Mouse (Mus musculus): ENCODE measurements around the gene Fam92b. TPM values are rescaled to one million over a fixed set of nuclear protein-coding genes. Genes with fewer than 3 reads are reported as not detected.

The Fam92b gene
- total and polyA plus RNA-seq, 3 experiments = 1.0 TPM; not detected in 2

DNA sequence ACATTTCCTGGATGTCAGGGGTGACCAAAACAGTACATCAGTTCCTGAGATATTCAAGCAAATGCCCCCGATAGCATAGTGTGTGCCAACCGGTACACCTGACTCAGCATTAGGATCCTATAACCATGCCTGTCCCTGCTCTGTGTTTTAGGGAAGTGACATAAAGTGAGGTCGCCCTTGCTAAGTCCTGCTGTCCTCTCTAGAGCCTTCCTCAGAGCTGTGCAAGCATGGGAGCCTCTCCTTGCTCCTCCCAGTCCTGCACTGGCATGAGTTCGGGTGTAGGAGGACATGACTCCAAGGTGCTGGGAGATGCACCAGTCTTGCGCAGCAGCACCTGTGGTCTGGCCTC is 14.9 kb downstream of the Fam92b start:
- no peaks in the 10 kb centered on the region for H3K36me3 ChIP-seq (ENCODE audit: control insufficient read depth, insufficient read depth, low read length)
- H3K9ac ChIP-seq (ENCODE audit: low read depth, low read length) = no peak overlapping the region
- no peaks in the 10 kb centered on the region for H3K27me3 ChIP-seq (ENCODE audit: control insufficient read depth, insufficient read depth, low read length)
- peaks cover 4% of the 10 kb centered on the region; the same call in 1 of the 2 replicates for H3K4me1 ChIP-seq (ENCODE audit: control insufficient read depth, insufficient read depth, low read length)
- intact Hi-C loops (cut with DNase I) = loop anchor here (5.0 to 10.0 kb wide), 2 partner anchors 85 to 218 kb away; no protein-coding TSS in a partner anchor
- 75% methylated on average over 5 of the region's 5 CpGs for WGBS
- TF ChIP-seq POLR2A (IDR thresholded peaks at IDR 0.05; ENCODE audit: insufficient read depth, low read depth, low read length) (no peak), CTCF (IDR thresholded peaks at IDR 0.05) (no peak), EP300 (IDR thresholded peaks at IDR 0.05; ENCODE audit: insufficient read depth, low read depth, low read length) (no peak)
- DNase-seq = no peak
- H3K4me3 ChIP-seq = no peak overlapping the region
- no peak overlapping the region for H3K27ac ChIP-seq
- H3K79me2 ChIP-seq (replicated peaks; ENCODE audit: control insufficient read depth, insufficient read depth, low read length) = no peaks in the 10 kb centered on the region

DNA sequence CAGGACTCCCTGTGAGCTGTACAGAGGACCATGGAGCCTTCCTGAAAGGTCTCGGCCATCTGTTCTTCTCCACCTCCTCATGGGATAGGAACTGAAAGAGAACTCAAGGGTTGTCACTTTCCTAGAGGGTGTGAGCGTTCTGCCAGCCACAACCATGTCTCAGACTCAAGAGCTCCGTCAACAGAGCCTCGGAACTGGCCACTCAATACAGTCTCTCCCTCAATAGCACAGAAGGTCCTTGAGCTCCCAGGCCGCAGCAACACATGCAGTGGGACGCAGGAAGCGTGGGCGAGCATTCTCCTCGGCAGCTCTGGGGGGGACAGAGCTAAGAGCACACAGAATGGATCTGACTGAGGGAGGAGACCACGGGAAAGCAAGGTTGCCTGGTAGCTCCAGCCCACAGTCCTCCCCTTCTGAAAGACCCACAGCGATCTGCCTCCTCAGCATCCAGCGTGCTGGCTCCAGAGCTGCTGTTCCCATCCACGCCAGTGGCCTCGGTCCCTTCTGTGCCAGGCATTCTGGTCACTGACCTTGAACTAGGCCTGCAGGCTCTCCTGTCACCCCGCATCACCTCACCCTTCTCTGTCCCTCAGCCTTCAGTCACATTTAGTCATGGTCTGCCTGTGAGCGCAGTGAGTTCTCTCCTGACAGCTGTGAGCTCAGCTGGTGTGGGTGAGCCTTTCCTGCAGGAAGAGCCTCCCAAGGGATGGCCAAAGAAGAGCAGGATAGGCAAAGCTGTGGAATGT is 15.4 kb downstream of the Fam92b start:
- Histone ChIP-seq H3K9ac (ENCODE audit: low read depth, low read length) (no peak overlapping the region), H3K36me3 (ENCODE audit: control insufficient read depth, insufficient read depth, low read length) (no peaks in the 10 kb centered on the region), H3K27ac (no peak overlapping the region), H3K4me3 (no peak overlapping the region), H3K79me2 (replicated peaks; ENCODE audit: control insufficient read depth, insufficient read depth, low read length) (no peaks in the 10 kb centered on the region), H3K4me1 (ENCODE audit: control insufficient read depth, insufficient read depth, low read length) (peaks cover 4% of the 10 kb centered on the region; the same call in 1 of the 2 replicates), H3K27me3 (ENCODE audit: control insufficient read depth, insufficient read depth, low read length) (no peaks in the 10 kb centered on the region)
- TF ChIP-seq CTCF (IDR thresholded peaks at IDR 0.05) (no peak), EP300 (IDR thresholded peaks at IDR 0.05; ENCODE audit: insufficient read depth, low read depth, low read length) (no peak), POLR2A (IDR thresholded peaks at IDR 0.05; ENCODE audit: insufficient read depth, low read depth, low read length) (no peak)
- no peak for DNase-seq
- intact Hi-C loops (cut with DNase I) = loop anchor here (5.0 to 10.0 kb wide), 2 partner anchors 85 to 217 kb away; no protein-coding TSS in a partner anchor
- 68% methylated on average over 16 of the region's 16 CpGs for WGBS

DNA sequence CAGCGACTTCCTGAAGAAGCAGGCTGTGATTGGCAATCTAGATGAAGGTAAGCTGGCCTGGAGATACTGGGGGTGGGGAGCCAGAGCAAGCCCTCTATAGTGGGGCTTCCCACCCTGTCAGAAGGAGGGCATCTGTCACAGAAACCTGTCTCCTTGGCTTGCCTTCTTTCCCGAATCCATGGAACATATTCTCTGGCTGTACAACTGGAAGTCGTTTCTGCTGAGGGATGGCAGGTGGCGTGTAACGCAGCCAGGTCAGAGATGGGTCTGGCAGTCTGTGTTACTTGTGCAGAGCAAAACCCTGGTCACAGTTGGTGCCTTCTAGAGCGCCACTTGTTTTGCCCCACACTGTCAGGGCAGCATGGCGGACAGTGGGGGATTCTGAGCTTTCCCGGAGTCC is 16.9 kb downstream of the Fam92b start:
- no peak for TF ChIP-seq CTCF (IDR thresholded peaks at IDR 0.05)
- no peak for TF ChIP-seq POLR2A (IDR thresholded peaks at IDR 0.05; ENCODE audit: insufficient read depth, low read depth, low read length)
- TF ChIP-seq EP300 (IDR thresholded peaks at IDR 0.05; ENCODE audit: insufficient read depth, low read depth, low read length) = no peak
- Histone ChIP-seq H3K27ac (no peak overlapping the region), H3K4me3 (no peak overlapping the region), H3K36me3 (ENCODE audit: control insufficient read depth, insufficient read depth, low read length) (no peaks in the 10 kb centered on the region), H3K27me3 (ENCODE audit: control insufficient read depth, insufficient read depth, low read length) (no peaks in the 10 kb centered on the region), H3K79me2 (replicated peaks; ENCODE audit: control insufficient read depth, insufficient read depth, low read length) (no peaks in the 10 kb centered on the region), H3K9ac (ENCODE audit: low read depth, low read length) (no peak overlapping the region), H3K4me1 (ENCODE audit: control insufficient read depth, insufficient read depth, low read length) (peaks cover 4% of the 10 kb centered on the region; the same call in 1 of the 2 replicates)
- DNase-seq = no peak
- 88% methylated on average over 8 of the region's 8 CpGs for WGBS
- intact Hi-C loops (cut with DNase I) = loop anchor here (5.0 to 10.0 kb wide), 2 partner anchors 83 to 216 kb away; no protein-coding TSS in a partner anchor

DNA sequence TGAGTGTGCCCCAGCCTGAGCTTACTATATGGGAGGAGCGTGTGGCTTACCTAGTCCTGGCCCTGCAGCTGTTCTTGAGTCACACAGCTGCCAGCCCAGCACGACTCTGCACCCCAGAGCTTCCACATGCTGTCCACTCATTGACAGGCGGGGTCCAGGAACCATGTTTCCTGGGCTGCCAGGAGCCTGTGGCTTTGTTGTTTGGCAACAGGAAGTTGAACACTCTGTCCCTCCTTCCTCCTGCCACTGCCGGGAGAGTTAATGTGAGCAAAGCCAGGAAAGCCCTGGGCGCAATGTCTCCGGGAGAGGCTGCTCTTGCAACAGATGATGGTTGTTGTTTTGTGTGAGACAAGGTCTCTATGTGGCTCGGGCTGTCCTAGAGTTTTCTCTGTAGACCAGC is 24.6 kb downstream of the Fam92b start:
- H3K27me3 ChIP-seq (ENCODE audit: control insufficient read depth, insufficient read depth, low read length) = no peaks in the 10 kb centered on the region
- no peak for TF ChIP-seq POLR2A (IDR thresholded peaks at IDR 0.05; ENCODE audit: insufficient read depth, low read depth, low read length)
- TF ChIP-seq CTCF (IDR thresholded peaks at IDR 0.05) = no peak
- no peak for TF ChIP-seq EP300 (IDR thresholded peaks at IDR 0.05; ENCODE audit: insufficient read depth, low read depth, low read length)
- WGBS = 38% methylated on average over 7 of the region's 7 CpGs
- H3K36me3 ChIP-seq (ENCODE audit: control insufficient read depth, insufficient read depth, low read length) = no peaks in the 10 kb centered on the region
- no peak for DNase-seq
- no peak overlapping the region for H3K27ac ChIP-seq
- no peak overlapping the region for H3K4me3 ChIP-seq
- no peaks in the 10 kb centered on the region for H3K4me1 ChIP-seq (ENCODE audit: control insufficient read depth, insufficient read depth, low read length)
- H3K9ac ChIP-seq (ENCODE audit: low read depth, low read length) = no peak overlapping the region
- intact Hi-C loops (cut with DNase I) = no loop called here
- H3K79me2 ChIP-seq (replicated peaks; ENCODE audit: control insufficient read depth, insufficient read depth, low read length) = no peaks in the 10 kb centered on the region

DNA sequence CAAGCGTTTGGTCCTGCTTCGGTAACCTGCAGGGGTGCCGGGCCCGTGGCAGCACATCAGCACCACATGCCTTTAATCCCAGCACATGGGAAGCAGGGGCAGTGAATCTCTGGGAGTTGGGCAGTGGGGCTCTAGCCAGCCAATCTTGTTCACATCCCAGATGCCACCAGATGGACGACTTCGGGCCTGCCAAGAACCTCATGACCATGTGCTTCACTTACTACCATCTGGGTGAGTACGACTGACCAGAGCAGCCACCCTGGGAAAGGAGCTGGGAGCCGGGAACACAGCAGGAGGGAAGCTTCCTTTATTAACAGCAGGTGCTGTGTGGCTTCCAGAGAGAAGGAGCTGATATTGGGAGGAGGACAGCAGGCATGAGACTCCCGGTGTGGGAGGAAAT is 26.1 kb downstream of the Fam92b start:
- TF ChIP-seq EP300 (IDR thresholded peaks at IDR 0.05; ENCODE audit: insufficient read depth, low read depth, low read length) = no peak
- TF ChIP-seq CTCF (IDR thresholded peaks at IDR 0.05) = no peak
- TF ChIP-seq POLR2A (IDR thresholded peaks at IDR 0.05; ENCODE audit: insufficient read depth, low read depth, low read length) = no peak
- H3K36me3 ChIP-seq (ENCODE audit: control insufficient read depth, insufficient read depth, low read length) = no peaks in the 10 kb centered on the region
- H3K79me2 ChIP-seq (replicated peaks; ENCODE audit: control insufficient read depth, insufficient read depth, low read length) = no peaks in the 10 kb centered on the region
- H3K4me1 ChIP-seq (ENCODE audit: control insufficient read depth, insufficient read depth, low read length) = no peaks in the 10 kb centered on the region
- no peak overlapping the region for H3K27ac ChIP-seq
- H3K27me3 ChIP-seq (ENCODE audit: control insufficient read depth, insufficient read depth, low read length) = no peaks in the 10 kb centered on the region
- H3K9ac ChIP-seq (ENCODE audit: low read depth, low read length) = no peak overlapping the region
- intact Hi-C loops (cut with DNase I) = no loop called here
- 71% methylated on average over 9 of the region's 9 CpGs for WGBS
- H3K4me3 ChIP-seq = no peak overlapping the region
- DNase-seq = no peak

DNA sequence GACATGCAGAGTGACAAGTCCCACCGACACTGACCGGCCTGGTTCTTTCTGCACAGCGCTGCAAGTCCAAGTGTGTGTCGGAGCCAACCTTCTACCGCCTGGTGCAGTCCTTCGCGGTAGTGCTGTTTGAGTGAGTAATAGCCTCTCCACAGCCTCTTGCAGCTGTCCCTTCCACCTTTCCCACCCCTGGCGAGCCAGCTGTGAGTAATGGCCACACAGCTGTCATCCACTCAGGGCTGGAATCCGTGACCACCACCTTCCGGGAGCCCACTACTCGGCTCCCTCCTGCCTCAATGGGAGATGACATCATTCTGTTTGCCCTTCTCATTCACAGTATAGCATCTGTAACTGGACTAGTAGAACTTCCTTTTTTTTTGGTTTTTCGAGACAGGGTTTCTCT is 27.2 kb downstream of the Fam92b start:
- Histone ChIP-seq H3K27me3 (ENCODE audit: control insufficient read depth, insufficient read depth, low read length) (no peaks in the 10 kb centered on the region), H3K9ac (ENCODE audit: low read depth, low read length) (no peak overlapping the region), H3K4me3 (no peak overlapping the region), H3K79me2 (replicated peaks; ENCODE audit: control insufficient read depth, insufficient read depth, low read length) (no peaks in the 10 kb centered on the region), H3K4me1 (ENCODE audit: control insufficient read depth, insufficient read depth, low read length) (no peaks in the 10 kb centered on the region), H3K36me3 (ENCODE audit: control insufficient read depth, insufficient read depth, low read length) (no peaks in the 10 kb centered on the region), H3K27ac (no peak overlapping the region)
- WGBS = 83% methylated on average over 12 of the region's 12 CpGs
- TF ChIP-seq POLR2A (IDR thresholded peaks at IDR 0.05; ENCODE audit: insufficient read depth, low read depth, low read length) (no peak), EP300 (IDR thresholded peaks at IDR 0.05; ENCODE audit: insufficient read depth, low read depth, low read length) (no peak), CTCF (IDR thresholded peaks at IDR 0.05) (no peak)
- DNase-seq = no peak
- intact Hi-C loops (cut with DNase I) = no loop called here

Data from heart, adult 2 months (tissue).